Mouse (Mus musculus): ENCODE measurements around the gene 4930556J24Rik.

DNA sequence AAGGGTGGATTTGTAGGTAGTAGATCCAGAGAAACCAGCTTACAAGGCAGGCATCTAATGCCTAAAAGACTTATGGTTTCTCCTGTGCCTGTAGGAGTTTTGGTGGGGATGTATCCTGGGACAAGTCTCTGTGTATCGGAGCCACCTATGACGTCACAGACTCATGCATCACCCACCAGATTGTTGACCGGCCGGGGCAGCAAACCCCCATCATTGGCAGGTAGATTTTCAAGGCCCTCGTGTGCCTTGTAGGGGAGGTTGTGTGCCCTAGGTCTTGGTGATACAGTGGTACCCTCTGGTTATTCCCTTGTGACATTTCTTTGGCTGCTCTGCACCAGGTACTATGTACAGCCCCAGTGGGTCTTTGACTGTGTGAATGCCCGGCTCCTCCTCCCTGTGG is at the start of gene 4930556J24Rik:
- TF ChIP-seq POLR2A (IDR thresholded peaks at IDR 0.05; ENCODE audit: insufficient read depth, low read length): no peak
- TF ChIP-seq CTCF (IDR thresholded peaks at IDR 0.05; ENCODE audit: low read depth, low read length): no peak
